Mouse (Mus musculus): Measurements from ENCODE around the gene Iyd. TPM values are rescaled to one million over a fixed set of nuclear protein-coding genes. Genes with fewer than 3 reads are reported as not detected.
"Not testable (repeated sequence)": the region's sequence is repeated elsewhere in the genome, so short reads cannot be mapped to it uniquely, and the experiment has no call there.

Gene Iyd
- 10 to 100 TPM in 1 of 2 experiments, 1 to 10 TPM in 1; 8.2 to 20.4 TPM for total RNA-seq (2021)
- long read RNA-seq, experiment 1, transcript Iyd-201 (5 exons, 1,579 nt) = major isoform, 34 of 41 reads
- long read RNA-seq, experiment 1, partial matches to known transcripts = 0 of 41 reads
- long read RNA-seq, experiment 1, other reads (novel, unspliced or antisense) = 6 of 41 reads
- long read RNA-seq, experiment 2, partial matches to known transcripts = 0 of 1 reads
- long read RNA-seq, experiment 2, other reads (novel, unspliced or antisense) = 0 of 1 reads

GRCm38 (mm10) chr10:3540003-3540827 lies at the start of gene Iyd:
Gene Iyd, plus strand, starts transcription at chr10:3540240.
- no peak for DNase-seq

- DNase-seq = no peak
Observed at GRCm38 (mm10) chr10:3496791-3497190, 43.2 kb upstream of the Iyd start.

GRCm38 (mm10) chr10:3500846-3501245 lies 39.2 kb upstream of the Iyd start:
- not testable (repeated sequence) for DNase-seq

GRCm38 (mm10) chr10:3507484-3508221 lies 32.4 kb upstream of the Iyd start:
- DNase-seq = peak; percentile 94

GRCm38 (mm10) chr10:3508222-3508588 lies 31.8 kb upstream of the Iyd start:
- no peak for DNase-seq

- no peak for DNase-seq
Observed at GRCm38 (mm10) chr10:3508746-3509145, 31.3 kb upstream of the Iyd start.

GRCm38 (mm10) chr10:3509663-3510277 lies 30.3 kb upstream of the Iyd start:
- no peak for DNase-seq

GRCm38 (mm10) chr10:3510486-3510885 lies 29.6 kb upstream of the Iyd start:
- DNase-seq = no peak

- DNase-seq = no peak
Observed at GRCm38 (mm10) chr10:3511401-3511800, 28.6 kb upstream of the Iyd start.

- peak; percentile 30 for DNase-seq
Observed at GRCm38 (mm10) chr10:3512620-3513305, 27.3 kb upstream of the Iyd start.

- no peak for DNase-seq
Observed at GRCm38 (mm10) chr10:3513947-3514346, 26.1 kb upstream of the Iyd start.

GRCm38 (mm10) chr10:3514634-3515033 lies 25.4 kb upstream of the Iyd start:
- no peak for DNase-seq

GRCm38 (mm10) chr10:3516442-3516841 lies 23.6 kb upstream of the Iyd start:
- DNase-seq = no peak

- DNase-seq = peak; percentile 23
Observed at GRCm38 (mm10) chr10:3523044-3523793, 16.8 kb upstream of the Iyd start.

- DNase-seq = no peak
Observed at GRCm38 (mm10) chr10:3524513-3524912, 15.5 kb upstream of the Iyd start.

- DNase-seq = no peak
Observed at GRCm38 (mm10) chr10:3525420-3526019, 14.5 kb upstream of the Iyd start.

GRCm38 (mm10) chr10:3529807-3530206 lies 10.2 kb upstream of the Iyd start:
- DNase-seq = no peak

GRCm38 (mm10) chr10:3530661-3531060 lies 9.4 kb upstream of the Iyd start:
- DNase-seq = no peak

GRCm38 (mm10) chr10:3531375-3531774 lies 8.7 kb upstream of the Iyd start:
- peak; percentile 88 for DNase-seq

- peak; percentile 61 for DNase-seq
Observed at GRCm38 (mm10) chr10:3534445-3534844, 5.6 kb upstream of the Iyd start.

GRCm38 (mm10) chr10:3536361-3536760 lies 3.7 kb upstream of the Iyd start:
- DNase-seq = no peak

Measured in adrenal gland, postnatal 10 days (tissue).